Mouse (Mus musculus): ENCODE measurements around the gene Irf2bp1.

Gene Irf2bp1

DNA sequence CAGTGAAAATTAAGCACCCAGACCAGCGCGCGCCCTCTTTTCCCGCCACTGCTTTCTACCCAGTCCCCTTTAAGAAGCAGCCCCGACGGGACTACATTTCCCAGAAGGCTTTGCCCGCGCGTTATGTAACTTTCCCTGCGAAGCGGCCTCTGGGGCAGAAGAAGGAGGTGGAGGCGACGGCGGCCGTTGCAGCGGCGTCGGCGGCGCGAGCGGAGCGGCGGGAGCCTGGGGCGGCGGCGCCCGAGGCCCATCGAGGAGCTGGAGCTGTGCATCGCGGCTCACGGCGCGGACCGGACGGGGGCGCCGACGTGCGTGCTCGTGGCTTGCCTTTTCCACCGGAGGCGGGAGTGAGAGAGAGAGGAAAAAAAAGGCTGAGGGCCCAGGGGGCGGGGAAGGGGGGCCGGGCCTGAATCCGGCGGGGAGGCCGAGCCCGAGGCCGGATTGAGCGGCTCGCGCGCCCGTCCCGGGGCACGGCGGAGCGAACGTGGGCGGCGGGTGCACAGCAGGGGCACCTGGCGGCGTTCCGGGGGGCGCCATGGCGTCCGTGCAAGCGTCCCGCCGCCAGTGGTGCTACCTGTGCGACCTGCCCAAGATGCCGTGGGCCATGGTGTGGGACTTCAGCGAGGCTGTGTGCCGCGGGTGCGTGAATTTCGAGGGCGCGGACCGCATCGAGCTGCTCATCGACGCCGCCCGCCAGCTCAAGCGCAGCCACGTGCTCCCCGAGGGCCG is at the start of gene Irf2bp1:
Gene Irf2bp1, plus strand, starts transcription at position 143 of the 729 bp plus-strand sequence.
- peak; percentile 95 for DNase-seq (ENCODE audit: low spot score)

DNA sequence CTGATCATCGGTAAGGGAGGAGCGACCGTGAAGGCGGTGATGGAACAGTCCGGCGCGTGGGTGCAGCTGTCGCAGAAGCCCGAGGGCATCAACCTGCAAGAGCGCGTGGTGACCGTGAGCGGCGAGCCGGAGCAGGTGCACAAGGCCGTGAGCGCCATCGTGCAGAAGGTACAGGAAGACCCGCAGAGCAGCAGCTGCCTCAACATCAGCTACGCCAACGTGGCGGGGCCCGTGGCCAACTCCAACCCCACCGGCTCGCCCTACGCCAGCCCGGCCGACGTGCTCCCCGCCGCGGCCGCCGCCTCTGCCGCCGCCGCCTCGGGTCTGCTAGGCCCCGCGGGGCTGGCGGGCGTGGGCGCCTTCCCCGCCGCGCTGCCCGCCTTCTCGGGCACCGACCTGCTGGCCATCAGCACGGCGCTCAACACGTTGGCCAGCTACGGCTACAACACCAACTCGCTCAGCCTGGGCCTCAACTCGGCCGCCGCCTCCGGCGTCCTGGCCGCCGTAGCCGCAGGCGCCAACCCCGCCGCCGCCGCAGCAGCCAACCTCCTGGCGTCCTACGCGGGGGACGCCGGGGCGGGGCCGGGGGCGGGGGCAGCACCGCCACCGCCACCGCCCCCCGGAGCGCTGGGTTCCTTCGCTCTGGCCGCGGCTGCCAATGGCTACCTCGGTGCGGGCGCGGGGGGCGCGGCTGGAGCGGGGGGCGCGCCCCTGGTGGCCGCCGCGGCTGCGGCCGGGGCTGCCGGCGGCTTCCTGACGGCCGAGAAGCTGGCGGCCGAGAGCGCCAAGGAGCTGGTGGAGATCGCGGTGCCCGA is 46.1 kb upstream of the Irf2bp1 start:
- peak; percentile 68 for DNase-seq (ENCODE audit: low spot score)

DNA sequence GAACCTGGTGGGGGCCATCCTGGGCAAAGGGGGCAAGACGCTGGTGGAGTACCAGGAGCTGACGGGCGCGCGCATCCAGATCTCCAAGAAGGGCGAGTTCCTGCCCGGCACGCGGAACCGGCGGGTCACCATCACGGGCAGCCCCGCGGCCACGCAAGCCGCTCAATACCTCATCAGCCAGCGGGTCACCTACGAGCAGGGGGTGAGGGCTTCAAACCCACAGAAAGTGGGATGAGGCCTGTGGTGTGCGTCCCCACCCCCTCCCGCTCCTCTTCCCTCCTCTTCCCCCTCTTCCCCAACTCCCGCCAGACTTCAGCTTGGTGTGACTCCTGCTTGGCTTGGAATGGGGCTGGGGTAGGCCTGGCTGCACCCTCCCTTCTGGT is 45.5 kb upstream of the Irf2bp1 start:
- no peak for DNase-seq (ENCODE audit: low spot score)

DNA sequence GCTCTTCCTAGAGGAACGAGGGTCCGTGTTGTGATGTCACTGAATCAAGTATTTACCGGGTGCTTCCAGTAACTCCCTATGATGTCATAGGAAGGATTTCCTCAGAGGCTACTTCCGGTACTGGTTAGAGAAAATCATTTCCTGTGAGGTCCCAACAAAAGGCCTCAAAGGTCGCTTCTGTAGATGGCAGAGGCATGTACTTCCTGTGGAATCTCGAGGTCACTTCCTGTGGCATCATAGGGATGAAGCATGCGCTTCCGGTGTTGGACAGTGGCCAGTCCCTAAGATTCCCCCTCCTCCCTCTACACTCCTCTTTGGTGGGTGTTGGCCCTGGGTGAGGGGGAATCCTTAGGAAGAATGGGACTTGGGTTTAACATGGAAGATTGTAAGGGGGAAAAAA is 44.4 kb upstream of the Irf2bp1 start:
- DNase-seq (ENCODE audit: low spot score) = no peak

DNA sequence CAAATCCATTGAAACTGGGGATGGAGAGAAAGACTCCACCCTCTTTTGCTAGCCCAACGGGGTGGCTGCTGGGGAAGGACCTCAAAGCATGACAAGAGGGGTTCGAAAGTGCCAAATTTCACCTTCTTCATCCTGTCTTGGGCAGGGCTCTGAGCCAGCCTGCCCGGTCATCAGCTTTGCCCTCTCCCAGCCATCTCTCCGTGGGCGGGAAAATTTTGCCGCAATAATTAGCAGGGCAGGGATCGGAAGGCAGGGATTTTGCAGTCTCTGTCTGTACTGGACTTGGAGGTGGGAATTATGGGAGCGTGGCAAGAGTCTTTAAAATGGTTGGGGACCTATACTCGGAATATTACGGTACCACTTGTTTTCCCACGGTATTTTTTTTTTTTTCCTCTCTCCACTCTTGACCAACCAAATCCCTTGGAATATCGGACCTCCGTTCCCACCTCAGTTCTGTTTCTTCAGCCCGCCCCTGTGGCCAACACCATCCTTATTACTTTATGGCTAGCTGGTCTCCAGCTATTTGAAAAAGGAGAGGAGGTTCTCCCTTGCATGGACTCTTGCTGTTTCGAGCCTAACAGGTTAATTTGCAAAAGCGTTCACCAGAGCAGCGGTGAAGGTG is 41.6 kb upstream of the Irf2bp1 start:
- peak; percentile 5 for DNase-seq (ENCODE audit: low spot score)

DNA sequence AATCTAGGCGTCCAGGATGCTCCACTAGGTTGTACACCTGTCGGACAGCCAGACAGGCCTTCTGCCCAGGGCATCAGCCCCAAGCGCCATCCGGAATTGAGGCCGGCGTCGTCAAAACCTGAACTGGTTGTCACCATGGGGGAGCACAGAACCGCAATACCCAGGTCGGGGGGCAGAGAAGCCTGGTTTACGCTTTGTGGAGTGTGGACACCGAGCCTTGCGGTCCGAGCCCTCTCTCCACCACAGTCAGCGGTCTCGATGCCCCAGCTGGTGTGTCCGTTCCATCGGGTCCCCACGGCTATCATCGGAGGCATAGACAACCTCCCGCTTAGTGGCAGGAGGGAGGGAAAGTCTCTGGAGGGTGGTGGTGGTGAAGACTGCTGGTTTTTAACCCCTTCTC is 41.0 kb upstream of the Irf2bp1 start:
- no peak for DNase-seq (ENCODE audit: low spot score)

DNA sequence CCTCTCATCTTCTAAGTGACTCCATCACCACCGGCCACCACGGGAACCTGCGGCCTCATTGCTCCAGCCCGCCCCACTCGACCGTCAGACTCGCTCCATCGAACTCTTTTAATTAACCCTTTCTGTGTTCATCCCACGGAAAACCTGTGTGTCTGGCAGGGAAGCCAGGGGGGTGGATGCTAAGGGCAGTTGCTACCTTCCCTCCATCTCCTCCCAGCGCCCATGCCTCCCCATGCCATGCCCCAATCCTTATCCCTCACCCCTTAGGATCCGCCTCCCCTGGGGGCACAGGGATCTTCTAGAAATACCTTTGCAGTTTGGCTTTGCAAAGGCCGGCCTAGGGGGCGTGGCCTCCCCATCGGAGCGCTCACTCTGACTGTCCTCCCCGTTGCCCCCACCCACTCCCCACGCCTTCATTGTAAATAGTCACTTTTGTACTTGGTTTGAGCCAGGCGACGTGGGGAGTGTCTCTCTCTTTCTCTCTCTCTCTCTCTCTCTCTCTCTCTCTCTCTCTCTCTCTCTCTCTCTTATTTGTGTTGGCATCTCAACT is 40.5 kb upstream of the Irf2bp1 start:
- no peak for DNase-seq (ENCODE audit: low spot score)

DNA sequence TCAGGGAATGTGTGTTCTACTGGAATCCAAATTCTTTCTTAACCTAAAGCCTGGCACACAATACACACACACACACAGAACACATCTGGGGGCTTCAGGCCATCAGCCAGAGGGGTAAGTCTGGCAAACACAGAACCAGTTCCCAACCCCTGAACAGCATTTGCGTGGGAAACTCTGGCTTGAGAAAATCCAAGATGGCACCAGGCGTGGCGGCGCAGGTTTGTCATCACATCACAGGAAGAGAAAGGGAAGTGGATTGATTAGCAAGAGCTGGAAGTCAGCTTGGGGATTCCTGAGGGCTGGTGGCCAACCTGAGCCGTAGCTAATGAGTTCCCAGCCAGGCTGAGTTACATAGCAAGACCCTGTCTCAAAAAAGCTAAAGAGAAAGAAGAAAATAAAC is 38.5 kb upstream of the Irf2bp1 start:
- DNase-seq (ENCODE audit: low spot score) = no peak

DNA sequence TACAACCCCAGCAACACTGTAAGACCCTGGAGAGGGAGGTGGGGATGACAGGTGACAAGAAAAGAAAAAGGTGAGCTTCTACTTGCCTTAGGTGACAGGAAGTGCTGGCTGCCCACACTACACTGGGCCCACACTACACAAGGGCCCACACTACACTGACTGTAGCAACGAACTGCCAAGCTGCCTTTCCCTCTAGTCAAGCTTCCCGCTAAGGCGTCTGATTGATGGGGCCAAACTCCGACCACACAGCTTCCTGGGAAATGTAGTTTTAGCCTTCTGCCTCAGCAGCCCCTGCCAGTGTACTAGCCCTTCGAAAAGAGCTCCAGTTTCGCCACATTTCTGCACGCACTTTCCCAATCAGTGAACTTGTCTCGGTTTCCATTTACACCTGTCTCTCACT is 36.2 kb upstream of the Irf2bp1 start:
- DNase-seq (ENCODE audit: low spot score) = no peak

DNA sequence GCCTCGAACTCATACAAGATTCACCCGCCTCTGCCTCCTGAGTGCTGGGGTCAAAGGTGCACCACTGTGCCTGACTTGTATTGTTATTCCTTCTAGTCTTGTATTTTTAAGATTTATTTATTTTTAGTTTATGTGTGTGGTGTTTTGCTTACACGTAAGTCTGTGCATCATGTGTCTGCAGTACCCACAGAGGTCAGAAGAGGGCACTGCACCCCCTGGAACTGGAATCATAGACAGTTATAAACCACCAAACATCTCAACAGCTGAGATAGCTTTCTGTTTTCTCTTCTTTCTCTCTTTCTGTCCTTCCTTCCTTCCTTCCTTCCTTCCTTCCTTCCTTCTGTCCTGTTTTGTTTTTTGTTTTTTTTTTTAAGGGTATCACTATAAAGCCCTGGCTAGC is 32.9 kb upstream of the Irf2bp1 start:
- no peak for DNase-seq (ENCODE audit: low spot score)

DNA sequence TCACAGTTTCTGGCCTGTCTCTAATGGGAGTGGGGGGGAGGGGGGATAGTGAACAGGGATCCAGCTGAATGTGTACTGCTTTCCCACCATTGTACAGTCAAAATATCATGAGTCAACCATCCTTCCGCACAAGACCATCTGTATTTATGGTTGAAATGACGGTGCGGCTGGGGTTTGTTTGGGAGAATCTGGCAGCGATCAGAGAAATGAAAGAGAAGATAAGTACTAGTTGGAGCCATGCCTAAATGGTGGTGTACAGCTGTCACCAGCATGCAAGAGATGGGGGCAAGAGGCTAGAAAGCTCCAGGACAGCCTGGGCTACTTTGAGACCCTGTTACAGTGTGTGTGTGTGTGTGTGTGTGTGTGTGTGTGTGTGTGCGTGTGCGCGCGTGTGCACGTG is 25.5 kb upstream of the Irf2bp1 start:
- no peak for DNase-seq (ENCODE audit: low spot score)

DNA sequence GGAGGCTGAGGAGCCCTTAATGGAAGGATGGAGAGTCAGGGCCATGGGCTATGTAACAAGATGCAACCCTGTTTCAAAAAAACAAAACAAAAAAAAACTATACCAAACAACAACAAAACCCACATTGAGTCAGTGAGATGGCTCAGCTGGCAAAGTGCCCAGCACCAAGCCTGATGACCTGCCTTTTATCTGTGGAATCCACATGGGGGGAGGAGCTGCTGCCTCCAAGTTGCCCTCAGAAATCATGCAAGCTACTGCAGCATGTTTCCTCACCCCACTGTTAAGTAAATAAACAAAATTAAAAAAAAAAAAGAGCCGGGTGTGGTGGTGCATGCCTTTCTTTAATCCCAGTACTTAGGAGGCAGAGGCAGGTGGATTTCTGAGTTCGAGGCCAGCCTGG is 17.3 kb upstream of the Irf2bp1 start:
- no peak for DNase-seq (ENCODE audit: low spot score)

DNA sequence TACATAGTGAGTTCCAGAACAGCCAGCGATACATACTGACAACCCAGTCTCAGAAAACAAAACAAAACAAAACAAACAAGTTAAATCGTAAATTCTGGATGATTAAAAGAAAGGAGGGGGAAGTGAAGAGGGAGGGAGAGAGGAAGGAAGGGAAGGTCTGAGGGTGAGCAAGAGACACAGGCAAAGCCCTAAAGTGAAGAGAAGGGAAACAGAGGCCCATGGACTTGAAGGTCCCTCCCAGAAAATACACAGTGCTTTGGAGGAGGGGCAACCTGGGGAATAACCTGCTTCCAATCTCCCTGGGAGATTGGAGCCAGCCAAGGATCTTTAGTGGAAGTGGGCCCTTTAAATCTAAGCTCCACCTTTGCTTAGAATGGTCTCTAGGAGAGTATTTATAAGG is 16.7 kb upstream of the Irf2bp1 start, which contains the start of gene Nanos2:
Gene Nanos2, plus strand, starts transcription at position 301 of the 400 bp plus-strand sequence.
- no peak for DNase-seq (ENCODE audit: low spot score)

DNA sequence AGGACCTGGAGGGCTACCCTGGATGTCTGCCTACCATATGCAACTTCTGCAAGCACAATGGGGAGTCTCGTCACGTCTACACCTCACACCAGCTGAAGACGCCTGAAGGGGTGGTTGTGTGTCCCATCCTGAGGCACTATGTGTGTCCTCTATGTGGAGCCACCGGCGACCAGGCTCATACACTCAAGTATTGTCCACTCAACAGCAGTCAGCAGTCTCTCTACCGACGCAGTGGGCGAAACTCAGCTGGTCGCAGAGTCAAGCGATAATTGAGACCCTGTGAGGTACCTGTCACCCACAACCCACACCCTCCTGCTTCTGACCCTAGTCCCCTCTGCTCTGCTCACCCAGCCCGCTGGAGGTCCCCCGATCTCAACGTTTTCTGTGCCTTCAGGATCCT is 16.1 kb upstream of the Irf2bp1 start:
- no peak for DNase-seq (ENCODE audit: low spot score)

DNA sequence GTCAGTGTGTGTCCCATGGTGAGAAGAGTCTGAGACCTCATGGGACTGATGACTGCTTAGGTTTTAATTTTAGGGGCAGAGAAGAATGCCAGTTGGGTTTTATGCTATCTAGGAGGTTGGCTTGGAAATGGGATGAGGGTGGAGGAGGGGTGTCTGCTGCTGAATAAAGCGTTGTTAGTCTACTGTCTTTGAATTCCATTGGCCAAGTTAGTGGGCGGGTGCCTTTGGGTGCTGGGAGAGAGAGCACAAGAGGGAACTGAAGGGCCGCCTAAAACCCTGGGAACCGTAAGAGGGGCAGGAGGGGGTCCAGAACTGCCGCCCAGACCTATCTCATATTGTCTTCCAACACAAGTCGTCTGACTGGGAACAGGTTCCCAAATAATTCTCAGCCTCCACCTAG is 15.1 kb upstream of the Irf2bp1 start:
- DNase-seq (ENCODE audit: low spot score) = no peak

DNA sequence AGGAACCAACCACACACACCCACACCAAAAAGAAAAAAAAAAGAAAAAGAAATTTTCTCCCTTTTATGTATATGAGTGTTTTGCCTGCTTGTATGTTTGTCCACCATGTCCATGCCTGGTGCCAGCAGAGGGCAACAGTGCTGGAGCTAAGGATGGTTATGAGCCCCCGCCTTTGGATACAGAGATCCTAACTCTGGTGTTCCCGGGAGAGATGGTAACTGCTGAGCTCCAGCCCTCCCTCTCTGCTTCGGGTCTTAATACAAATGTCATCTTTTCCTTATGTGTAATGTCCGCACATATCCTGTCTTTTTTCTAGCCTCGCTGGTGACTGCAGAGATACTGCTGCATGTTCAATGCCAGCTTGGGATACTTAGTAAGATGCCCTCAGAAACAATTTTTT is 13.8 kb upstream of the Irf2bp1 start:
- no peak for DNase-seq (ENCODE audit: low spot score)

DNA sequence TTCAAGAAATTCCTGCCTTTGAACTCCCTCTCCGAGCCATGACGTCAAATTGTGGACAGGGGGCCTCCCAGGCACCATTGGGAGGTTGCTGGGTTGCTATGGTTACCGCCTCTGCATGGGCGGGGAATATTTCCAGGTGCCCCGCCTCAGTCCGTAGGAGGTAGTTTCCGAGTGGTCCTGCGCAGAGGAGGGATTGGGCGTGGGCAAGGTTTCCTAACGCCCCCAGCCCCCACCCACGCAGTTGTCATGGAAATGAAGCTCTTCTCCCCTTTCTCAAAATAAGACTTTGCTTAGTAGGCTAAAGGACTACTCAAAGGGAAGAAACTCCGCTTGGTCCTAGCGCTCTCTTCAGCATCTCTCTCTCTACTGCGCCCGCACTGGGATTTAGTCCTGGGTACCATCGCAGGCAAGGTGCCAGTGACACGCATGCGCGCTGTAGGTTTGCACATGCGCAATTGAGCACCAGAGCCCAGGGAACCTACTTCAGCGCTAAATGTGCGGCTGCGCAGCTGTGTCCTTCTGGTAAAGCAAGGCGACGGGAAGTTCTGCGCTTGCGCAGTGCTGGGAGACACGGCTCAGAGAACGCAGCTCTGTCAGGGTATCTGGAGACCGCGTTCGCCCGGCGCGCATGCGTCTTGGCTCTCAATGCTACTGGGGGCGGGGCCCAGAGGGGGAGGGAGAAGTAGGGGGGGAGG is 13.1 kb upstream of the Irf2bp1 start, which contains the start of gene Mypop:
Gene Mypop, plus strand, starts transcription at position 645 of the 695 bp plus-strand sequence.
- DNase-seq (ENCODE audit: low spot score) = peak; percentile 99

DNA sequence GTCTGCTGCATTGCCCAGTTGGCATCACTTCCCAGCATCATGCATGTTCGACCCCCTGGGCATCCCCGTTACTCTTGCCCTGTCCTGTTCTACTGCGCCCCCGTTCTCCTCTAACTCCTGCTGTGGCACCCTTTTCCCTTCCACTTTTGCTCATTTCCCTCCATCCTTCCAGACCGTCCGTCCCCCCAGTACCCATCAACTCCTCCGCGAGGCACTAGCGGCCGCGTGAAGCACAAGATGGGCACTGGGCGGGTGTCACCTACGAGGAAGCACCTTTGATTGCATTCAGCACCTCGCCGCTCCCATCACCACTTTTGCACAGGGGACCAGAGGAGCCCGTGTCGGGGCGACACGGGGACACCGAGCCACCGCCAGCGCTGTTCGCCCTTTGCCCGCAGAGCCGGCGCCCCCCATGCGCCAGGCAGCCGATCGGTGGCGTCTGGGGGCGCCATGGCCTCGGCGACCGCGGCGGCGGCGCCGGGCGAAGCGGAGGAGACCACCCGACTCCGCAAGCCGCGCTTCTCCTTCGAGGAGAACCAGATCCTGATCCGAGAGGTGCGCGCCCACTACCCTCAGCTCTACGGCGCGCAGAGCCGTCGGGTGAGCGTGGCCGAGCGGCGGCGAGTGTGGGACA is 12.1 kb upstream of the Irf2bp1 start:
- no peak for DNase-seq (ENCODE audit: low spot score)

DNA sequence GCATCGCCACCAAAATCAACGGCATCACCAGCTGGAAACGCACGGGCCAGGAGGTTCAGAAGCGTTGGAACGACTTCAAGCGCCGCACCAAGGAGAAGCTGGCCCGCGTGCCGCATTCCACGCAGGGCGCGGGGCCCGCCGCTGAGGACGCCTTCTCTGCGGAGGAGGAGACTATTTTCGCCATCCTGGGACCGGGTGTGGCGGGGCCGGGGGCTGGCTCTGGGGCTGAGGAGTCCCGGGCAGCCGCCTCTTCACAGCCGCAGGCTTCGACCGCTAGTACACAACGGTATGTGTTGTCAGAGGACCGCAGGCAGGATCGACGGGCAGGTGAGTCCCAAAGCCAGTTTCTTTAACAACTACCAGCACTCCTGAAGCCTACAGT is 11.6 kb upstream of the Irf2bp1 start:
- no peak for DNase-seq (ENCODE audit: low spot score)

DNA sequence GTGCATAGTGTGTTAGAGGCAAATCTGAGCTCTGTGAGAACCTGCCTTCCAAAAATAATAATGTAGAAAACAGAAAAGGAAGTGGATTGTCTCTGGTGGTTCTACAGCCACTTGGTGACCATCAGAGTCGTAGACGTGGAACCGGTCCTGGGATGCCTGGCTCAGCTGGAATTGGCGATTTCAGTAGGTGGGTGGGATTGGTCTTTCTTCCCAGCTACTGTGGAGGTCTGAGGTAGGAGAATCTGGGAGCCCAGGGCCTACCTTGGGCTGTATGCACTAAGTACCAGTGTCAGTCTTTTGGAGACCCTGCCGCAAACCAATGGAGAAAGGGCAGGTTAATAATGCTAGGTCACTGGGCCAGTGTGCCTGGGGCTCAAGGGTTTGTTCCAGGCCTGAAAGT is 10.8 kb upstream of the Irf2bp1 start:
- no peak for DNase-seq (ENCODE audit: low spot score)

DNA sequence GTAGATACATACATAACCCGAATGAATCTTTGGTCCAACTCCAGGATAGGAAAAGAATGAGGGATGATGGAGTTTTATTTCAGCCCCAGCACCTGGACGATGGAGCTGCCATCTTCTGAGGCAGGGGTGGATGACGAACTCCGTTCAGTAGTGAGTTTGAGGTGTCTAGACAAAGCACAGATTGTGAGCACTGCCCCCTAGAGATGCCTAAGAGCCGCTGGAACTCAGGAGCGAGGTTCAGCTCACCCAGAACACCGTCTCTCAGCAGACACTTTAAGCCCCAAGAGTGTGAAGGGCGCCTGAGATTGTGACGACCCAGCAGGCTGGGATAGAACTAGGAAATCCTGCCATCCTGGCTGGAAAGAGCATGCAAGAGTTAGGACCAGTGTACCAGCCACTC is 5.0 kb upstream of the Irf2bp1 start:
- no peak for DNase-seq (ENCODE audit: low spot score)

DNA sequence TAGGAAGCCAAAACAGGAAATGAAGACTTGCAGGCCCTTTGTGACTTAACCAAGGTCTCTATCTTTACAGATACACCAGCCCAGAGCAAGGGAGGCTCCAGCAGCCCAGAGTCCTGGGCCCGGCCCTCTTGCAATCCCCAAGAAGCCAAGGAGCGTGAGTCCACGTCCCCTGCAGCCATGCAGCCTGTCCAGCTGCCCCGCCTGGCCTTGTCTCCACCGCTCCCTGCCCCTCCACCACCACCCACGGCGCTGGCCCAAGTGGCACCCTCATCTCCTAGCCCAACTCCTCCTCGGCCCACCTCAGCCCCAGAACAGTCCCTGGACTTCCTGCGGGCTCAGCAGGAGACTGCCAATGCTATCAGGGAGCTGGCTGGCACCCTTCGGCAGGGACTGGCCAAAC is 3.4 kb upstream of the Irf2bp1 start:
- DNase-seq (ENCODE audit: low spot score) = no peak

All from yolk sac, embryonic 10.5 days (tissue).